Mouse (Mus musculus) stomach, postnatal 0 days (tissue): ENCODE measurements around the gene Nthl1.

Source experiments
- CTCF ChIP-seq: IDR thresholded peaks from 2 replicates; pipeline ENCODE4 v1.5.1; 2016; ENCODE audit warnings: antibody characterized with exemption, low read depth, mild to moderate bottlenecking, moderate library complexity
- EP300 ChIP-seq: optimal IDR thresholded peaks from 2 replicates; pipeline ENCODE3; 2016; ENCODE audit warnings: antibody characterized with exemption

GRCm38 (mm10) chr17:24651835-24652234 is 19.4 kb downstream of the Nthl1 start:
- TF ChIP-seq EP300 (no peak), CTCF (no peak)
